ENCODE assay signal across 9 mouse cellular contexts in the genomic region with DNA sequence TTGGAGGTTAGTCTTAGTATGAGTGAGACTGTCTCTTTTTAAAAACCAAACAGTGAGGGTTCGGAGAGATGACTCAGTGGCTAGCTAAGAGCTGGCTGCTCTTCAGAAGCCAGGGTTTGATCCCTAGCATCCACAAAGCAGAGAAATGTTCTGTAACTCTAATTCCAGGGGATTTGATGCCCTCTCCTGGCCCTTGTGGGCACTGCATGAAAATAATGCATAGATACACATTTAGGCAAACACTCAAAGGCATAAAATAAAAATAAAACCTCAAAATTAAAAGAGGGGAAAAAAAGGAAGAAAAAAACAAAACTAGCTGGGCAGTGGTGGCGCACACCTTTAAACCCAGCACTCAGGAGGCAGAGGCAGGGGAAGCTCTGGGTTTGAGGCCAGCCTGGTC. TPM values are rescaled to one million over a fixed set of nuclear protein-coding genes. Genes with fewer than 3 reads are reported as not detected.
DNase-seq lines count a peak whose midpoint lies in the region; ATAC-seq and TF ChIP-seq lines count a peak whose summit lies in the region.
"Had no signal": no experiment of that assay in that cellular context is flagged by ENCODE, and none has a peak within 500 bp of the region (broad histone marks: within the 10 kb centered on the region; RNA-seq: fewer than 3 reads in every experiment).

No protein-coding gene starts in this region.

- peak; percentile 11 to 20 for DNase-seq in heart, postnatal 14 days
- DNase-seq in heart, adult 9 months (ENCODE audit: low spot score in 2 of 2) = no peak
- no peak for DNase-seq in midbrain, postnatal 0 days (ENCODE audit: low spot score)
- DNase-seq in midbrain, embryonic 10.5 days (ENCODE audit: low spot score) = no peak
- DNase-seq in brain, embryonic 14.5 days (ENCODE audit: low read depth) = no peak
- DNase-seq in thymus, postnatal 14 days = peak; percentile 53
- DNase-seq in ovary, postnatal 36 days (ENCODE audit: low spot score) = no peak
- DNase-seq in adrenal gland, postnatal 25 days = no peak

- TF ChIP-seq POLR2A in brain, embryonic 14.5 days (IDR thresholded peaks at IDR 0.05; ENCODE audit: borderline replicate concordance, extremely low read depth, insufficient read depth, insufficient read length, poor library complexity, severe bottlenecking) = no peak

- 98% methylated on average over 2 of the region's 2 CpGs for whole genome bisulfite sequencing in midbrain, postnatal 0 days
- 96% methylated on average over 2 of the region's 2 CpGs for WGBS in midbrain, embryonic 10.5 days

- H3K4me1 ChIP-seq in midbrain, postnatal 0 days (ENCODE audit: insufficient read depth, low read length) = no peaks in the 10 kb centered on the region
- peaks cover 46% of the 10 kb centered on the region for H3K4me1 ChIP-seq in midbrain, embryonic 10.5 days

- H3K36me3 ChIP-seq in midbrain, postnatal 0 days (ENCODE audit: insufficient read depth, low read length) = no peaks in the 10 kb centered on the region
- peaks cover 2% of the 10 kb centered on the region; the same call in 1 of the 2 replicates for H3K36me3 ChIP-seq in midbrain, embryonic 10.5 days

- H3K27ac ChIP-seq in midbrain, postnatal 0 days (ENCODE audit: low read depth, low read length) = no peak overlapping the region
- H3K27ac ChIP-seq in midbrain, embryonic 10.5 days (replicated peaks) = no peak overlapping the region

- TF ChIP-seq CTCF in midbrain, postnatal 0 days (IDR thresholded peaks at IDR 0.05) = peak; percentile 64
- TF ChIP-seq CTCF in brain, embryonic 14.5 days (IDR thresholded peaks at IDR 0.05; ENCODE audit: borderline replicate concordance, extremely low read depth, insufficient read depth, insufficient read length) = peak; percentile 33; the same call in 1 of the 2 replicates

- intact Hi-C loops in heart, postnatal 14 days (cut with DNase I) = no loop called here

- H3K27me3 ChIP-seq in midbrain, postnatal 0 days (ENCODE audit: insufficient read depth, low read length) = no peaks in the 10 kb centered on the region
- no peaks in the 10 kb centered on the region for H3K27me3 ChIP-seq in midbrain, embryonic 10.5 days (ENCODE audit: low read depth, poor library complexity, severe bottlenecking)

- no peaks in the 10 kb centered on the region for H3K9me3 ChIP-seq in midbrain, postnatal 0 days (ENCODE audit: low read length)
- no peaks in the 10 kb centered on the region for H3K9me3 ChIP-seq in midbrain, embryonic 10.5 days (replicated peaks)

- no peak overlapping the region for H3K4me3 ChIP-seq in midbrain, postnatal 0 days (ENCODE audit: low read depth, low read length)
- no peak overlapping the region for H3K4me3 ChIP-seq in midbrain, embryonic 10.5 days

- no peak for ATAC-seq in midbrain, postnatal 0 days (ENCODE audit: low FRiP score)
- ATAC-seq: forebrain, embryonic 14.5 days had no signal

- no peak overlapping the region for H3K4me2 ChIP-seq in midbrain, postnatal 0 days (ENCODE audit: low read depth, low read length, poor library complexity, severe bottlenecking)

- no peak overlapping the region for H3K9ac ChIP-seq in midbrain, postnatal 0 days (replicated peaks; ENCODE audit: low read length, poor library complexity, severe bottlenecking)

RNA-seq across cellular contexts. Expression of a gene that starts 13.3 kb away (rescaled TPM):
- 10 to 100 TPM; 24.6 to 26.2 TPM for total RNA-seq in heart, postnatal 14 days (2021)
- total RNA-seq in midbrain, postnatal 0 days (2014; rRNA removed) = 37.2 and 38.5 TPM in 2 replicates
- polyA plus RNA-seq in midbrain, postnatal 0 days (2015; fragmentation: Nextera tagmentation; extraction: Ambion mirVana) = 50.5 and 50.9 TPM in 2 replicates
- polyA plus RNA-seq in midbrain, embryonic 10.5 days (2016; fragmentation: Nextera tagmentation; extraction: Ambion mirVana) = 56.8 and 63.6 TPM in 2 replicates
- polyA plus RNA-seq in brain, embryonic 14.5 days (2012; rRNA removed) = 35.1 and 41.2 TPM in 2 replicates
- 34.3 and 42.2 TPM in 2 replicates for total RNA-seq in adrenal gland, postnatal 25 days (2021)

Comparison
In these comparisons a context has a peak if more than half of its experiments do, and no peak if none do; other contexts are left out.
1. DNase-seq: peak in heart, postnatal 14 days (2 of 2) and thymus, postnatal 14 days (single experiment); none in heart, adult 9 months (0 of 2), midbrain, postnatal 0 days (single experiment), midbrain, embryonic 10.5 days (single experiment), brain, embryonic 14.5 days (single experiment), ovary, postnatal 36 days (single experiment) and adrenal gland, postnatal 25 days (single experiment).